Mouse (Mus musculus) limb, embryonic 12.5 days (tissue): Measurements from ENCODE around the gene Rbms3. TPM values are rescaled to one million over a fixed set of nuclear protein-coding genes. Genes with fewer than 3 reads are reported as not detected.

Source experiments
- ATAC-seq: fragments of 200-750 bp; cut with Nextera tagmentation; 2 replicates; pipeline ENCODE4 v1.8.0; 2017; ENCODE audit warnings: low read depth, moderate TSS enrichment; ENCODE audit not compliant: insufficient number of reproducible peaks, insufficient read depth, low FRiP score, low TSS enrichment
- H3K27ac ChIP-seq: fragments of 300-500 bp; sonication (generic); 2 replicates; pipeline ENCODE4 v1.5.1; 2016; ENCODE audit warnings: mild to moderate bottlenecking, moderate library complexity
- H3K27me3 ChIP-seq: fragments of 300-500 bp; sonication (generic); 2 replicates; pipeline ENCODE4 v1.6.1; 2016; ENCODE audit warnings: mild to moderate bottlenecking, moderate library complexity
- H3K36me3 ChIP-seq: fragments of 300-500 bp; sonication (generic); 2 replicates; pipeline ENCODE4 v1.6.1; 2016; ENCODE audit warnings: mild to moderate bottlenecking, moderate library complexity
- H3K4me1 ChIP-seq: fragments of 300-500 bp; sonication (generic); replicated peaks from 2 replicates; pipeline ENCODE4 v1.6.1; 2016
- H3K4me2 ChIP-seq: fragments of 300-500 bp; sonication (generic); 2 replicates; pipeline ENCODE4 v1.6.1; 2016; ENCODE audit warnings: mild to moderate bottlenecking, moderate library complexity
- H3K4me3 ChIP-seq: fragments of 300-500 bp; sonication (generic); replicated peaks from 2 replicates; pipeline ENCODE4 v1.5.1; 2016; ENCODE audit warnings: mild to moderate bottlenecking
- H3K9ac ChIP-seq: fragments of 300-500 bp; sonication (generic); replicated peaks from 2 replicates; pipeline ENCODE4 v1.6.1; 2016; ENCODE audit warnings: mild to moderate bottlenecking, moderate library complexity
- H3K9me3 ChIP-seq: fragments of 300-500 bp; sonication (generic); 2 replicates; pipeline ENCODE4 v1.6.1; 2016; ENCODE audit warnings: mild to moderate bottlenecking, moderate library complexity
- WGBS: fragments of 180-500 bp; shearing (Covaris S2); methylation state at CpG from one replicate; pipeline ENCODE4 v1.1.7; 2016; 5-methylcytosine and 5-hydroxymethylcytosine counted together
- polyA plus RNA-seq: library from polyadenylated mRNA; unstranded; fragments of >200 nt; fragmentation: Nextera tagmentation; extraction: Ambion mirVana; gene quantifications from 2 replicates; pipeline ENCODE4 v1.2.1, GENCODE M21; 2016

The Rbms3 gene
- polyA plus RNA-seq, 1 experiment from 2014 or later: 74.3 TPM

- Histone ChIP-seq H3K4me2 (no peak overlapping the region), H3K27me3 (no peaks in the 10 kb centered on the region), H3K4me3 (no peak overlapping the region), H3K27ac (no peak overlapping the region), H3K9ac (no peak overlapping the region), H3K9me3 (no peaks in the 10 kb centered on the region), H3K36me3 (no peaks in the 10 kb centered on the region), H3K4me1 (peaks cover 4% of the 10 kb centered on the region)
- 39% methylated on average over 7 of the region's 7 CpGs for WGBS
- no peak for ATAC-seq
Observed at GRCm38 (mm10) chr9:117373164-117373741, 256.5 kb downstream of the Rbms3 start.

GRCm38 (mm10) chr9:117371980-117372379, 257.7 kb downstream of the Rbms3 start:
- Histone ChIP-seq H3K4me2 (no peak overlapping the region), H3K36me3 (no peaks in the 10 kb centered on the region)
- WGBS: 58% methylated on average over 5 of the region's 5 CpGs

GRCm38 (mm10) chr9:117370086-117370485, 259.6 kb downstream of the Rbms3 start:
- Histone ChIP-seq H3K9me3 (no peaks in the 10 kb centered on the region), H3K9ac (no peak overlapping the region), H3K4me1 (peaks cover under 1% of the 10 kb centered on the region; the same call in 1 of the 2 replicates), H3K36me3 (no peaks in the 10 kb centered on the region), H3K27me3 (no peaks in the 10 kb centered on the region), H3K4me2 (no peak overlapping the region), H3K4me3 (no peak overlapping the region), H3K27ac (no peak overlapping the region)
- WGBS: 97% methylated on average over 6 of the region's 6 CpGs
- no peak for ATAC-seq

More at GRCm38 (mm10) chr9:117371980-117372379, 257.7 kb downstream of the Rbms3 start:
- Histone ChIP-seq H3K9me3 (no peaks in the 10 kb centered on the region), H3K4me3 (no peak overlapping the region), H3K27ac (no peak overlapping the region), H3K4me1 (no peaks in the 10 kb centered on the region), H3K27me3 (no peaks in the 10 kb centered on the region), H3K9ac (no peak overlapping the region)
- ATAC-seq: no peak

- ATAC-seq: no peak
- no peak overlapping the region for H3K27ac ChIP-seq
- H3K4me2 ChIP-seq: no peak overlapping the region
- peaks cover 7% of the 10 kb centered on the region for H3K4me1 ChIP-seq
- no peaks in the 10 kb centered on the region for H3K36me3 ChIP-seq
- H3K9me3 ChIP-seq: no peaks in the 10 kb centered on the region
- WGBS: 94% methylated on average over 4 of the region's 4 CpGs
- H3K4me3 ChIP-seq: no peak overlapping the region
- no peaks in the 10 kb centered on the region for H3K27me3 ChIP-seq
- H3K9ac ChIP-seq: no peak overlapping the region
Observed at GRCm38 (mm10) chr9:117368016-117368415, 261.7 kb downstream of the Rbms3 start.

GRCm38 (mm10) chr9:117364610-117365009, 265.1 kb downstream of the Rbms3 start:
- no peaks in the 10 kb centered on the region for H3K36me3 ChIP-seq
- ATAC-seq: no peak
- H3K4me3 ChIP-seq: no peak overlapping the region
- 26% methylated on average over 3 of the region's 3 CpGs for WGBS
- H3K9ac ChIP-seq: no peak overlapping the region
- peaks cover 7% of the 10 kb centered on the region for H3K4me1 ChIP-seq
- H3K9me3 ChIP-seq: no peaks in the 10 kb centered on the region
- no peak overlapping the region for H3K4me2 ChIP-seq
- 0 out of 2 replicates have a peak overlapping the region, but pooled peaks have one; percentile 7 for H3K27ac ChIP-seq
- H3K27me3 ChIP-seq: no peaks in the 10 kb centered on the region

GRCm38 (mm10) chr9:117361431-117361830, 268.3 kb downstream of the Rbms3 start:
- Histone ChIP-seq H3K27me3 (no peaks in the 10 kb centered on the region; the same call in 1 of the 2 replicates), H3K36me3 (no peaks in the 10 kb centered on the region), H3K4me1 (peaks cover 7% of the 10 kb centered on the region), H3K4me3 (no peak overlapping the region), H3K27ac (no peak overlapping the region), H3K9me3 (no peaks in the 10 kb centered on the region), H3K4me2 (no peak overlapping the region), H3K9ac (no peak overlapping the region)
- WGBS: 59% methylated on average over 5 of the region's 5 CpGs
- ATAC-seq: no peak

GRCm38 (mm10) chr9:117356764-117357442, 272.8 kb downstream of the Rbms3 start:
- Histone ChIP-seq H3K9ac (no peak overlapping the region), H3K27me3 (no peaks in the 10 kb centered on the region; the same call in 1 of the 2 replicates), H3K27ac (peak overlapping the region; percentile 41; the same call in 1 of the 2 replicates), H3K36me3 (no peaks in the 10 kb centered on the region), H3K4me3 (no peak overlapping the region), H3K4me1 (no peaks in the 10 kb centered on the region; the same call in 1 of the 2 replicates), H3K4me2 (no peak overlapping the region), H3K9me3 (no peaks in the 10 kb centered on the region)
- no peak for ATAC-seq
- 42% methylated on average over 9 of the region's 9 CpGs for WGBS

GRCm38 (mm10) chr9:117355501-117355900, 274.2 kb downstream of the Rbms3 start:
- no peak overlapping the region for H3K27ac ChIP-seq
- H3K9me3 ChIP-seq: no peaks in the 10 kb centered on the region
- H3K9ac ChIP-seq: no peak overlapping the region
- no peaks in the 10 kb centered on the region; the same call in 1 of the 2 replicates for H3K27me3 ChIP-seq
- no peaks in the 10 kb centered on the region for H3K36me3 ChIP-seq
- H3K4me1 ChIP-seq: no peaks in the 10 kb centered on the region; the same call in 1 of the 2 replicates
- H3K4me2 ChIP-seq: no peak overlapping the region
- 59% methylated on average over 5 of the region's 5 CpGs for WGBS
- H3K4me3 ChIP-seq: no peak overlapping the region
- ATAC-seq: no peak

- no peak for ATAC-seq
- Histone ChIP-seq H3K9me3 (no peaks in the 10 kb centered on the region), H3K27ac (no peak overlapping the region), H3K4me3 (no peak overlapping the region), H3K4me2 (no peak overlapping the region), H3K9ac (no peak overlapping the region), H3K27me3 (no peaks in the 10 kb centered on the region), H3K36me3 (no peaks in the 10 kb centered on the region), H3K4me1 (no peaks in the 10 kb centered on the region)
- WGBS: 82% methylated on average over 4 of the region's 4 CpGs
Observed at GRCm38 (mm10) chr9:117342336-117342735, 287.4 kb downstream of the Rbms3 start.

GRCm38 (mm10) chr9:117330681-117331080, 299.0 kb downstream of the Rbms3 start:
- no peak overlapping the region for H3K9ac ChIP-seq
- no peaks in the 10 kb centered on the region for H3K9me3 ChIP-seq
- no peak overlapping the region for H3K27ac ChIP-seq
- H3K27me3 ChIP-seq: no peaks in the 10 kb centered on the region
- no peaks in the 10 kb centered on the region for H3K4me1 ChIP-seq
- H3K4me3 ChIP-seq: no peak overlapping the region
- H3K36me3 ChIP-seq: no peaks in the 10 kb centered on the region
- 89% methylated on average over 5 of the region's 5 CpGs for WGBS
- no peak for ATAC-seq
- no peak overlapping the region for H3K4me2 ChIP-seq

- 0 out of 2 replicates have a peak overlapping the region, but pooled peaks have one; percentile 9 for H3K4me2 ChIP-seq
- H3K9me3 ChIP-seq: peaks cover 3% of the 10 kb centered on the region; the same call in 1 of the 2 replicates
- H3K4me3 ChIP-seq: no peak overlapping the region
- no peak overlapping the region for H3K9ac ChIP-seq
- no peaks in the 10 kb centered on the region for H3K36me3 ChIP-seq
- H3K4me1 ChIP-seq: peaks cover 15% of the 10 kb centered on the region
- no peak overlapping the region for H3K27ac ChIP-seq
- no peaks in the 10 kb centered on the region for H3K27me3 ChIP-seq
- 93% methylated on average over 3 of the region's 3 CpGs for WGBS
- no peak for ATAC-seq
Observed at GRCm38 (mm10) chr9:117319271-117319670, 310.4 kb downstream of the Rbms3 start.
